Mouse (Mus musculus): ENCODE results near the gene Six4.

Gene Six4

DNA sequence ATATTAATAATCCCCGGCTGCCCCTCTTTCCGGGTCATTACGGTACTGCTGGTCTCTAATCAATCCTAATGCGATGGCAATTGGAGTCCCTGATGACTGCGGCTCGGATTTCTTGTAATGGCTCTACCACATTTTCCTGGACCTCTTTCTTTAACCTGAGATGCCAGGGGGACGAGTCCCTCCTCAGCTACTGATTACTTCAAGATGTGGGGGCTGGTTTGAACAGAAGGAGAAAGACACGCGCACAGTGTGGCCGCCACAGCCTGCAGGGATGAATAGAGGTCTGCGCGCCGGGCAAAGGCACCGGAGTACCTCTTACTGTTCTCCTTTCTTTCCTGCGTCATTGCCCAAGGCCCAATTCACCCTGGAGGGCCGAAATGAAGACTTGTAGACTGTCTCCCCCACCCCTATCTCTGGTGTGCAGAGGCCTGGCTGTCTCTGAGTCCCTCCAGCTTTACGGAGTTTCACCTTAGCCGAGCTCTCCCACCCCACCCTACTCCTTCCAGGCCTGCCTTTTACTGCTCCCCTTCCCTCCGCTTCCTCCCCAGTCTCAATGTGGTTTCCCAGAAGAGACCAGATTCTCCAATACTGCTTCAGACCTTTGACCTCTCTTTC lies 61.1 kb downstream of the Six4 start:
- POLR2A ChIA-PET, result interaction anchor here in 3 of 4 experiments (0.9 to 2.2 kb wide), 9 partner anchors 8 to 61 kb away, joined by 3 to 8 read pairs (median 6); partner anchors contain the start of gene Six4 (in 1 of the 3)

GRCm38 (mm10) chr12:73050811-73051580 lies 62.3 kb downstream of the Six4 start:
- CTCF ChIA-PET, result interaction anchor here in 1 of 4 experiments (0.6 kb wide), 1 partner anchor 73 kb away, joined by 3 read pairs; the partner anchor contains the start of gene Mnat1

More for the DNA sequence above, 61.1 kb downstream of the Six4 start:
- CTCF ChIA-PET, result interaction anchor here in 1 of 4 experiments (1.6 to 2.2 kb wide), 3 partner anchors 8 to 34 kb away, joined by 3 to 6 read pairs (median 4); no protein-coding TSS in a partner anchor

DNA sequence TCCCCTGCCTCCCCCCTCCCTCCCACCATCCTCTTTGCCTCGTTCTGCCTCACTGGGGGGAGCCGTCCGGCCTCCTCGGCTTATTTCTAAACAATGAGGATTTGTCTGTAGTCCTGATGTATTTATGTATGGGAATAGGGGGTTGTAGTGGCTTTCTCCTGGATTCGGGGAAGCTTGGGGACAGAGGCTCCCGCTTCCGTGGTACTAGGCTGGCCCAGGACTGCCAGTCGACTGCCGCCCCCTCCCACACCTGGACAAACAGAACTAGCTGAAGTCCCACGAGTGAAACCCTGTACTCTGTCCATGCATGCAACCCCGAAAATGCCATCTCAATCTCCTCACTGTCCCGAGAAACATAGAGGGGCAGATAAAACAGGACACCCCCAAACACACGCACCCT lies 63.0 kb downstream of the Six4 start:
- POLR2A ChIA-PET, result interaction anchor here in 2 of 4 experiments (0.6 to 1.5 kb wide), 3 partner anchors 63 to 588 kb away, joined by 3 to 4 read pairs (median 3); partner anchors contain the start of genes Six4 (in 1 of the 2), Slc38a6 (in 1 of the 2) and Trmt5 (in 1 of the 2)
- CTCF ChIA-PET, result interaction anchor here in 1 of 4 experiments (0.6 kb wide), 1 partner anchor 73 kb away, joined by 3 read pairs; the partner anchor contains the start of gene Mnat1

More at GRCm38 (mm10) chr12:73050811-73051580, 62.3 kb downstream of the Six4 start:
- POLR2A ChIA-PET, result interaction anchor here in 1 of 4 experiments (0.9 to 1.5 kb wide), 2 partner anchors 62 to 236 kb away, joined by 3 to 4 read pairs; partner anchors contain the start of genes Six4, Slc38a6 and Trmt5

Data from embryonic stem cell, embryonic (primary cell).